Mouse (Mus musculus) heart, adult 9 months (tissue): ENCODE results near the gene Zfp119b.

Experiments
- DNase-seq, 2 experiments: peaks; one replicate each; pipeline ENCODE4 v3.0.0; 2022; ENCODE audit warnings: low spot score in 2 of 2

Zfp119b gene

DNA sequence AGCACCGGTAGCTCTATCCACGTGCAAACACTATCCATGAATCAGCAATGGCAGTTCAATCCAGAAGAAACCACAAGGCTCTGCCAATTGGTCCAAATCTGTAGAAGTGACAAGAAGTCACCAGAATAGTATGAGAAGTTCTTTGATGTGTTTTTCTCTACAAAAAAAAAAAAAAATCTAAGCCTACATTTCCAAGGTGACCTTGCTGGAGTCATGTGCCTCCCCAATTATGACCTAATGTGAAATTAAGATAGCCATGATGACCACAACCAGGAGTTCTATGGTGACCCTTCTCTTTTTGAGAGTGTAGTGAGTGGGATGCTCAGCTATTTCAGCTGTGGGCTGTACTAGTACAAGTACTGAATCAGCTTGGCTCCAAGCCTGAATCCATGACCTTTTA lies at the start of gene Zfp119b:
Zfp119b (minus strand) TSS at position 101 of the 400 bp plus-strand sequence.
- DNase-seq: no peak

DNA sequence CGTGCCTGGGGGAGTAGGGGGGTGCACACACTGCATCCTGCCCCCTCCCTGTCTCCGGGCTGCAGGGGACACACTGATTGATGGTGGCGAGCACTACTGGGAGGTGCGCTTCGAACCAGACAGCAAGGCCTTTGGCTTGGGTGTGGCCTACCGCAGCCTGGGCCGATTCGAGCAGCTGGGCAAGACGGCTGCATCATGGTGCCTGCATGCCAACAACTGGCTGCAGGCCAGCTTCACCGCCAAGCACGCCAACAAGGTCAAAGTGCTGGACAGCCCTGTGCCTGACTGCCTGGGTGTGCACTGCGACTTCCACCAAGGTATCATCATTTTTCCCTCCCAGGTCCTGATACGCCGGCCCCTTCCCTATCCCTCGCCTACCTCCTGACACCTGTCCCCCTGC lies 46.7 kb upstream of the Zfp119b start:
- DNase-seq: no peak

DNA sequence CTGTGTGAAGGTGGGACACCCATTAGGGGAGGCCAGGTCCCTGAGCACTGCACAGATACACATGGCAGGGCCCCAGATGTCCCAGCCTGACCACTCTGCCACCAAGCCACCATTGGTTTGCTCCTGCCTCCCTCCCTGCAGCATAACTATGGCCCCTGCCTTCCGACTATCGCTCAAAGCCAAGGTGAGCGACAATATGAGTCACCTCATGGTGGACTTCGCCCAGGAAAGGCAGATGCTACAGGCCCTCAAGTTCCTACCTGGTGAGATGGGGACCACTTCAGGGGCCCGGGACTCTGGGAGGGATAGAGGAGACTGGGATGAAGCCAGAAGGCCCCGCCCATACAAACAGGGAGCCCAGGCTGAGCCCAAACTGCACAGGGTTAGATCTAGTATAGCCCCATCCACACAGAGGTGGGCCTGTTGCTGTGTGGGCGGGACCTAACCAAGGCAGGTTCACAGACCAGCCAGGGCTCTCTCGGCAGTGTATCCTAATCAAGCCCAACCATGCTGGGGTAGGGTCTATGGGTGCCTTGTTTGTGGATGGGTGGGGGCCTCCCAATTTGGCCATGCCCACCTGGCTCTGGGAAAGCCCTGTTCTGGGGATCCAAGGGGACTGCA lies 41.1 kb upstream of the Zfp119b start:
- no peak for DNase-seq

DNA sequence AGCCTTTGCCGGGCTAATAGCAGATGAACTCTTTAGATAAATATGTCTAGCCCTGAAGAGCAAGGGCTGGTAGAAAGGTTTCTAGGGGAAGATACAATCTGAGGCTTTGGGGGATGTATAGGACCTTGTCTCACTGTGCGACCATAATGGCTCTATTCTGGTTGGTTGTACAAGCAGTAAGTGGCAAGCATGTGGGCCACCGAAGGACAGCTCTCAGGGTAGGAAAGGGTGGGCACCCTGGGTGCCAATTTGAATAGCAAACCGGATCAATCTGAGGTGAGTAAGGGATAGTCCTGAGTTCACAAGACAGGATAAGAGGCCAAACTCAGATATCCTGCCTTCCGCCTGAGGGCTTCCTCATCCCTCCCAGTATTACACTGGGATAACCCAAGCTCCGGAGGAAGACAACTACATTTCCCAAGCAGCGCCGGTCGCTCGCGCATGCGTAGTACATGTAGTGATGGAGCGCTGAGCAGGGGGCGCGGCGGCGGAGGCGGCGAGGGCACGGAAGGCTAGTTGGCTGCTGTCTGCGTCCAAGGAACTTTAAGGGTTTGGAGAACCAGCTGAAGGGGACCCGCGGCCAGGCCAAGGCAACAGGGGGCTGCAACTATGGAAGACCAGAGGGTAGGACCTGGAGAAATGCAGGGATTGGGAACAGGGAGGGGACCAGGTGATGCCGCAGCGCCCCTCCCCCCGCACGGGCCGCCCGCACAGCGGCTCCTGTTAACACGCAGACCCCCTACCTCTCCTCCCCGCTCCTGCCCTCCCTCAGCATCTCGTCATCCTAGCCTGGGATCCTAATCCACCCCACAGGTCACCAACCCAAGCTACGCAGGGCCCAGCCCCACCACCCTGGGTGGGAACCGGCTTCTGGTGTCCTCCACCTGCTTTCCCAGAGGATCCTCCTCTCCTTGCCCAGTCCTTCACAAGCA lies 37.0 kb upstream of the Zfp119b start, which contains the start of gene Fsd1:
Fsd1 (plus strand) TSS at position 480 of the 932 bp plus-strand sequence.
- DNase-seq: no peak

DNA sequence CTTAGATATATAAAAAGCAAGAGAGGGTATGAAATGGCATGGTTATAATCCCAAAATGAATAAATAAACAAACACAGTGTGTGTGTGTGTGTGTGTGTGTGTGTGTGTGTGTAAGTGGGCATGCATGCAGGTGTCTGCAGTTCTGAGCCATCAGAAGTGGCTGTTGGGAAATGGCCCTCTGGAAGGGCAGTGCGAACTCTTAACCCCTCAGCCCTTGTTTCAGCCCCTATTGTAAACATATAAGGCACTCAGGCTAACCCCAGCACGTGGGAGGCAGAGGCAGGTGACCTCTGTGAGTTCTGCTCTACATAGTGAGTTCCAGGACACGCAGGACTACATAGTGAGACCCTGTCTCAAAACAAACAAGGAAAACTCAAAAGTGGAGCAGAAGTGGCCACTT lies 28.0 kb upstream of the Zfp119b start:
- no peak for DNase-seq

DNA sequence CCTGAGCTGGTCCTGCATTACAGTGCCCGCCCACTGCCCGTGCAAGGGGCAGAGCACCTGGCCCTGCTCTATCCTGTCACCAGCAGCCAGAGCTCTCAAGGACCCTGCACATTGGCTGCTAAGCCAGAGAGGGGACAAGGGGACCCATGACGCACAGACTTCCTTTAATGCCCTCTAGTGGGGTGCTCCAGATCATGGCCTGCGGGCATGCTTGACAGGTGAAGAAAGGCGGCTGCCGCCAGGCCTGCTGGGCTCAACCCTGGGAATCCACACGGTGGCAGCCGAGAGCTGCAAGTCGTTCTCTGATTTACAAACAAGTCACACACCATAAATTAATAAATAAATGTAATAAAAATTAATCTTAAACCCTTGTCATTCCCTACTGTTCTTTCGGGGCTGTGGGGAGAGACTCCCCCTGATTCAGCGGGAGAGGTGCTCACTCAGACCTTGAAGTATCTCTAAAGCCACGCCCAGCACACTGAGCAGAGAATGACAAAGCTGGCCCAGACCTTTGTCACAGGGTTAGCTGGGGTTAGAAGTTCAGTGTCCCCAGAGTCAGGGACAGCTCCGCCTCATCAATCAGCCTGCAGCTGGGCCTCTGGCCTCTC lies 27.1 kb upstream of the Zfp119b start:
- peak; percentile 39 to 62 for DNase-seq

DNA sequence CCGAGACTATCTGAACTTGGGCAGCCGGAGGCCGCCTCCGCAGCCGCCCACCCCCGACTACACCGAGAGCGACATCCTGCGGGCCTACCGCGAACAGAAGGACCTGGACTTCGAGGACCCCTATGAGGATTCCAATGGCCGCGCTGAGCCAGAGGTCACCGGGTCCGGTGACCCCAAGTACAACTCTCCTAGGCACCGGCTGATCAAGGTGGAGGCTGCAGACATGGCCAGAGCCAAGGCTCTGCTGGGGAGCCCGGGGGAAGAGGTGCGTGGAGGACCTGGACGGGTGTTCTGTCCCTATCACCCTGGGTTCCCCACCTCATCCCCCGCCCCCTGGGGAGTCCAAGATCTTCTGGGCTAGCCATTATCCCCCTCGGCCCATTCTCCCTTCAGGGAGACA lies 22.2 kb upstream of the Zfp119b start:
- no peak for DNase-seq

DNA sequence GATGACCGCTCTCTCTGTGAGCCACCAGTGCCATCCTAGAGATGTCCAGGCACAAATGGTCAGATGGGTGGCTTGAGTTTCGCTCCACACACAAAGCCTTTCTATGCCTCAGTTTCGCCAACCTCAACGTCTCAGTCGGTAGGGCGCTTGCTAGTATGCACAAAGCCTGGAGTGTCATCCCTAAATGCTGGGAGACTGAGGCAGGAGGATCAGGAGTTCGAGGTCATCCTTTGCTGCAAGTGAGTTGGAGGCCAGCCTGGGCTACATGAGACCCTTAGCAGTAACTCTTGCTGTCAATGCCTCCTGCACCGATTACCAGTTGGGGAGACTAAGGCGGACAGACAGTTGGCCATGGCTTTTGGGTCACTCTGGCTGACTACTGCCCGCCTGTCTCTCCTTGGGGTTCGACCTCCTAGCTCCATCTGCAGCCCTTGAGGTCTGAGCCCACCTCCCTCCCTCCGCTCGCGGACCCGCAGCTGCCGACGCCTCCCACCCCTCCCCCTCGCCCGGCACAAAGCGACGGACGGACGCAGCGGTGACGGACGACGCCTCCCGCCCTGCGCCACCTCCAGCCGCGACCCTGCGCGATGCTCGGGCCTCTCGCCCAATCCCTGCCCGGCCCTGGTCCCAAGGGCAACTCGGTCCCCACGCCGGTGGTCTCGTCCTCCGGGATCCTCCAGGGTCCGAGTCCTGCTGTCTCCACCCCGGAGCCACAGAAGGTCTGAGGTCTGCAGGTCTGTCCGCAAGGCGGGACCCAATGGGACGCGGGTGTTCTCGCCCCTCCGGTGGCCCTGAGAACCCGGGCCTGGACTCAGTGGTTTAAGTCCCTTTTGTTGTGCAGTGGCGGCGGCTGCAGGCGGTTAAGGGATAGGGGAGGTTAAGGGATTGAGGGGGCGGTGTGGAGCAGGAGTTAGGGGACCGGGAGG lies 20.9 kb upstream of the Zfp119b start, which contains the start of gene Shd:
Shd (plus strand) TSS at position 502 of the 926 bp plus-strand sequence.
- DNase-seq: no peak

DNA sequence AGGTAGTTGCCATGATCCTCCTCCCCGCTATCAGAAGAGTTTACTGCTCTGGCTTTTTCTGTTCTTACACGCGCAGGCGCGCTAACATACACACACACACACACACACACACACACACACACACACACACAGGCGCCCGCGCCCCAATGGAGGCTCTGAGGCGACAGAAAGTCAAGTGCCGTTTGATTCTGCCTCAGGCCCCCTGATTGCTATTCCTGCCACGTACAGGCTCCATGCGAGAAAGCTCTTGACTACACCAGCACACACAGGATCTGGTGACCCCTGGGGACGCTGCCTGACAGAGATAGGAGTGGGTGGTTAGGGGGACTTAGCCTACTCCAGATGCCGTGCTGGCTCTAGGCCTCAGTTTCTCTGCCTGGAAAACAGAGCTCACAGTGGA lies 20.3 kb upstream of the Zfp119b start:
- DNase-seq: no peak

DNA sequence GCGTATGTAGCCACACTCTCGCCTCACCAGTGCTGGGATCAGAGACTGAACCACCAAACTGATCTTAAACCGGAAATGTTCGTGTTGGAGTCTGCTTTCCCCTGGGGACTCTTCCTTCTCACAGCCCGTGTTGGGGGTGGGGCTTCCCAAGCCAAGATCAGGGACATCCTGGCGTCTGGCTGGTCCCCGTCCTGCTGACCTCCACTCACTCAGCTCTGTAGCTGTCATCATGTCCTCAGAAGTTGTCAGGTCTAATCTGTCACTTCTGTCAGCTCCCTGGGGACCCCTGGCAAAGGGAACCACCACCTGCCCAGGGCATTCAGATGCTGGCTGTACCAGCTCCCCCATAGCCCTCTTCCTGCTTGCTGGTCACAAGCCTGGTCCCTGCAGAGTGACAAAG lies 18.9 kb upstream of the Zfp119b start:
- peak in 1 of 2 experiments; percentile 51 for DNase-seq

DNA sequence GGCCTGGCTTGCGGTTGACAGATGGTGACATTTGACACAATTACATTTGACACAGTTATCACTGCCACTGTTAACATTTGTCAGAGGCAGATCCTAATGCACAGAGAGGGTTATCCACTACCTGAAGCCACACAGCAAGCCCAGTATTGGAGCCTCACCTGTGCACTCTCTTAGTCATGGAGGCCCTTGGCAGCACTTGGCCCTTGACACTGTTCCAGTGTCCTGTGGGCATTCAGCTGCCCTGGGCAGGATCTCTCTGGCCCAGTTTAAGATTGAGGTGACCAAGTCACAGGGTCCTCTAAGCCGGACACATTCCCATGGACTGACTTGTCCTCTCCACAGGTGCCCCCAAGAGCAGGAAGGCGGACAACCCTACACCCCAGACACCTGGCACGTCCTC lies 17.9 kb upstream of the Zfp119b start:
- DNase-seq: no peak

DNA sequence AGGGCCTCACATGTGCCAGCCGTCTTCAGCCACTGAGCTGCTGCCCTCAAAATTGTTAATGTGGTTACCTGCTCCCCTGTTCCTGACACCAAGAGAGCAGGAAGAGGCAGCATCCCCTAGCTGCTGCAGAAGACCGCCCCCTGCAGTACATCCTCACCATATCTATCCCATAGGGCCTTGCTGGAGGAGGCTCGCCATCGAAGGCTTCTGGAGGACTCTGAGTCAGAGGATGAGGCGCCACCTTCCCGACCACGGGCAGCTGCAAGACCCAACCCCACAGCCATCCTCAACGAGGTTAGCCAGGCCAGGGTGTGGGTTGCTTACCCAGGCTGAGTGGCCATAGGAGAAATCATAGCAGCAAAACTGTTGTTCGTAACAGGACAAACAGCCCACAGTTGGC lies 15.7 kb upstream of the Zfp119b start:
- no peak for DNase-seq

DNA sequence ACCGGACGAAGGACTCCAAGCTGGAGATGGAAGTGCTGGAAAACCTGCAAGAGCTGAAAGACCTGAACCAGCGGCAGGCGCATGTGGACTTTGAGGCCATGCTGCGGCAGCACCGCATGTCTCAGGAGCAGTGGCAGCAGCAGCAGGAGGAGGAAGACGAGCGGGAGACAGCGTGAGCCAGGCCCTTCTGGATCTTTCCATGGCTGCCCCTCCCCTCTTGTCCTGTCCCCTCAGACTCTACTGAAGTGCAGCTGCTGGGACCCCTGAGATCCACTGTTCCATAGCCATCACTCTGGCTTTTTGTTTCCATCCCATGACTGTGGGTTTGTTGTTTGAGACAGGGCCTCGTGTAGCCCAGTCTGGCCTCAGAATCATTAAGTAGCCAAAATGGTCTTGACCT lies 15.2 kb upstream of the Zfp119b start:
- DNase-seq: no peak

DNA sequence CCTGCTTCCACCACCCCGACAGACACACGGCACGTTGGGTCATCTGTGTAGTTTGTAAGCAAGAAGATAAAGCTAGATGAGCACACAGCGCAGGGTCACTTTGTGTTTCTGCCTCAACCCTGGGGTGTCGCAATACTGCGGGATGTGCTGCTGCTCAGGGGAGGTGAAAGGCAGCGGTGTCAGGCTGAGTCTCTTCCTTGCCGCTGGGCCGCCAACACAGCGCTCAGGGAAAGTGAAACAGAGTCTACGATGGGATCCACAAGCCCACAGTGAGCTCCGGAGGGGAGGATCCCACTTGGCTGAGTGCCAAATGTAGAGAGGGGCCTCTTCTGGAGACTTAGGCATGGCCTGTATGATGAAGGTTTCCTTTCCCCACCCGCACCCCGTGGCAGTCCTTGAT lies 13.9 kb upstream of the Zfp119b start:
- no peak for DNase-seq

DNA sequence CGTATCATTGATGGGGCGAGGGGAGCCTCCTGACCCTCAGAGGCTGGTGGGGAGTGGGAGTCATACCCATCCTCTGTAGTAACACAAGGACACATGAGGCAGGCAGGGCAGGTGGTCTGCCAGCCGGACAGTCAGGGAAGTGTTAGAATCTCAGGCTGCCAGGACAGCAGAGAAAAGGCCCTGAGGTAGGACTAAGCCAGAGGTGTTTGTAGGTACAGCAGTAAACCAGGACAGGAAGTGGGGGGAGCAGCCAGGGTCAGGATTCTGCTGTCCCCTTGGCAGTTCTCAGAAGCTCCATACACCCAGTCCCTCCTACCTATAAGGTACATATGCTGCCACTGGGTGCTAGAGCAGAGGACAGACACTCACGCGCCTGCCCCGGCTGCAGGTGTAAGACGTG lies 12.3 kb upstream of the Zfp119b start:
- no peak for DNase-seq

DNA sequence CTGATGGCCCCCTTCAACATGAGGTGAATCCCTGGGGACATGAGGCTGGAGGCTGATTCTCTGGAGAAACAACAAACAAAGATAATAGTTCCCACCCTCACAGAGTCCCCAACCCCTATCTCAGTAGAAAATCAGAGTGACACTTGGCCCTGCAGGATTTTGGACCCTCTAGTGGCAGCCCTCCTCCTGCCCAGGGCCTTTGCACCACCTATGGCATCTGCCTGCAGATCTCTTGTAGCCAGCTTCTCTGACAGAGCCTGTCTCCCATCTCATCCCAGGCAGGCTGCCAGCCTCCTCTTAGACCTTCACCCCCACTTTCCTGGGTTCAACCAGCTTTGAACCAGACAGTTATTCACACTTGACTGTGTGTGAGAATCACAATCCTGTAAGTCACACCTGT lies 11.5 kb upstream of the Zfp119b start:
- no peak for DNase-seq

DNA sequence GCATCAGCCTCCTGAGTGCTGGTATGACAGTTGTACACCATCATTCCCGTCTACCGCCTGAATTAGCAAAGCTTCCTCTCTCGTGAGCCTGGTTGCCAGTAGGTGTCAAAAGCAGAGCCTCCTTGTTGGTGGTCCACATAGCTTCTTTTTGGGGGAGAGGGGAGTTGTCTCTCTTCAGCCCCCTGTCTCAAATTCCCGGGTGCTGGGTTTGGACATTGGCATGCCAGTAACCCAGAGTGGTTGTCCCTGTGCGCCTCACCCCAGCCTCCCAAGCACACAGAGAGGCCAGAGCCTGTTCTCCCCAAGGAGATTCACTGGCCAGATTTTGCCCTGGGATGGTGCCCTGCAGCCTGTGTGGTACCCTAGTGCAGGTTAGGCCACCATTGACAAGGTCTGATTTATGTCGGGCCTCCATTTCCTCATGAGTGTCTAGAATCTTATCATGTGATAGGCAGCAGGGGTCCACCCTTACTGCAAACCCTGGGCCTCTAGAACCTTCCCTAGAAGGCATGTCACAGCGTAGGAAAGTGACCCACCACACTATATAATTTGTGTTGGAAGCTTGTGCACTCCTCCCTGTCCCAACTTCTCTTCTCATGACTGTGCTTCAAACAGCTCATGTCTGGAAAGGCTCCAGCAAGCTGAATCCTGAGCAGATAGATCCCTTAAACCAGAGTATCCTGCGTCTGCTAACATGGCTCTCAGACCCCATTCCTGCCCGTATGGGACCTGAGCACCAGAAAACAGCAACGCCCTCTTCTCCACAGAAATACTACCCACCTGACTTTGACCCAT lies 10.8 kb upstream of the Zfp119b start:
- DNase-seq: no peak

DNA sequence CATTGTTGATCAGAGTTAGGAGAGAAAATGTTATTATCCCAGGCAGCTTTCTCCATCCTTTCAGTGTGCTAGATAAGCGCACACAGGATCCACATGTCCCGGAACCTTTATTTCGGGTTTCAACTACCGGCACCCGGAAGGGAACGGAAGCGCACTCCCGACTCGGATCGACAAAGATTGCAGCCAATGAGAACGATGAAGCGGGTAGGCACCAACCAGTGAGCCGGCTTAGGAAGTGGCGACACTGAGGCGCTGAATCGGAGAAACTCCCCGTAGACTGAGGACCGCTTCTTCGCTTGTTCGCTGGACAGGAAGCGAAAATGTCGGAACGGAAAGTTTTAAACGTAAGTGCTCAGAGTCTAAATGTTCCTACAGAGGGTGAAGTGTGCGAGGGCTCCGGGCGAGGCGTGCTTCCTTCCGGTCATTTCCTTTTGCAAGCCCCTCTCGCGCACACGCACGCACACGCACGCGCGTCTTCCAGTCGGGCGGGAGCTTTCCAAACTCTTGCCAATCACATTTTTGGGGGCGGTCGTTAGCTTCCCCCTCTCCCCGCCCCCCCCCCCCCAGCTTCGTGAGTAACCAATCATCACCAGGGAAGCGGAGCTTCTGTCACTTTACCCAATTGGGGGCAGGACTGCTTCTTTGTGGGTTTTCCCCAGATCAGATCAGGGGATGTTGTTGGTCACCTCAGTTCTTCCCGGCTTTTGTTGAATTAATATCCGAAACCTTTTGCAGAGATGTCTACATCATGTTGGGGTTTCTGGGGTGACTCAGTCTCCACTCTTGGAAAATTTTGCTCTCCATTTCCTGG lies 9.8 kb upstream of the Zfp119b start, which contains the start of gene Yju2:
Yju2 (plus strand) TSS at position 182 of the 811 bp plus-strand sequence.
- DNase-seq: peak; percentile 96

DNA sequence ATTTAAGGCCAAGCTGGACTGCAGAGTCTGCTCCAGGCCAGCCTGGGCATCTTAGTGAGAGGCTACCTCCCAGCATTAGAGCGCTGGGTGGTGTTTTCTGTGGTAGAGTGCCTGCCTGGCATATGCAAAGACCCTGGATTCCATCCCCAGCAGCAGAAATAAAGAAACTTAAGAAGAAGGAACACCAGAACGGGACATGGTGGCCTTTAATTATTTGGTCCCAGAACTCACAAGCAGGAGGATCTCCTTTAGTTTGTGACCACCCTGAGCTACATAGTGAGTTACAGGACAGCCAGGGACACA lies 9.2 kb upstream of the Zfp119b start:
- no peak for DNase-seq
